Mouse (Mus musculus) neutrophil, adult 83 days (primary cell): ENCODE results near the gene Atp13a4. TPM values are rescaled to one million over a fixed set of nuclear protein-coding genes. Genes with fewer than 3 reads are reported as not detected.

Source experiments
- total RNA-seq, 2 experiments: library from RNA; stranded (reverse); gene quantifications; one replicate each; pipeline ENCODE4 v1.2.4; 2023

The Atp13a4 gene
- under 1 TPM in 1 of 2 experiments, not detected in 1; 0.11 TPM for total RNA-seq

GRCm38 (mm10) chr16:29544829-29545228, at the start of gene Atp13a4:
Gene Atp13a4, minus strand, starts transcription at chr16:29544864.

DNA sequence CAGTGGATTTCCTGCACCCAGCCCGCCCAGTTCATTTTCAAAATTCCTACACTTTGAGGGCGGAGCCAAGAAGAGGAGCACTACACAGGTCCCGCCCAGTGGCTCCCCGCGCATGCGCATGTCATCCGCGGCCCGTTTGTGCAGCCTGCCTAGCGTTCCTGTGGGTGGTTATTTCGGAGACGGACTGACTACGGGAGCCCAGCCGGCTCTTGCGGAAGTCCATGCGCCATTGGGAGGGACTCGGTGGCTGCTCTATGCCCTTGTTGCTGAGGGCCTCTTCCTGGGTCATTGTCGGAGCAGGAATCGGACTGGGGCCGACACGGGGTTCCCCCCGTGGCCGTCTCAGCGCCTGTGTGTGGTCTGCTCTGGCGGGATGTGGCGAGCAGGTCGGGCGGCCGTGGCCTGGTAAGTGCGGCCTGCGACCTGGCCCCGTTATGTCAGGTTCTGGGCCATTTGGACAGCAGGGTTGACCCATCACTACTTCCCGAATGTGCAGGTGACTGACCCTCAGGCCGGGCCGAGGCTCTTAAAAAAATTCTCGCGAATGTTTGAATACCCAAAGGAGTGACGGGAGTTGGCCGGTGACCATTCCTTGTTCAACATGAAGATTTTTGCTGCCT, 34.6 kb upstream of the Atp13a4 start, which contains the start of gene Opa1:
Gene Opa1 (plus strand): TSS at position 168 of the 620 bp plus-strand sequence.

DNA sequence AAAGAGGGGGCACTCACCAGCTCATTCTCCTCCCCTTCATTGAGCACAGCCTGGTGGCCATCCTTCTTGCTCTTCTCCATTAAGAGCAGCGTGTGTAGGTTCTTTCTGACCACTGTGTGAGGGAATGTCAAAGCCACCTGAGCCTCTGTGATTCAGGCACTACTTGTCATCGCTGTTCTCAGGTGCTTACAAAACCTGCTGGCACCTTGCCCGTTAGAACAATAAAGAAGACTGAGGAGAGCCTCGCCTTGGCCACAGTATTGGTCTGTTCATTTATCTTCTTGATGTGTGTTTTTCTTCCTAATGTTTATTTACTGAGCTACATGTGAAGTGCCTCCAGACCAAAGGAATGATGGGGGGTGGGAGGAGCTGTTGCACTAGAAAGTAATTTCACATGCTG, 166.2 kb downstream of the Atp13a4 start, which contains the start of gene Atp13a5:
Gene Atp13a5 (minus strand): TSS at position 275 of the 400 bp plus-strand sequence.

Other genes with a start within 250 kb of the Atp13a4 start
- not detected for gene Atp13a5, start 166.1 kb downstream of the Atp13a4 start, total RNA-seq
- 10 to 100 TPM; 28.1 to 28.9 TPM for gene Opa1, start 34.5 kb upstream of the Atp13a4 start, total RNA-seq